Mouse (Mus musculus) heart, adult 18-20 months (tissue): ENCODE measurements around the gene Tax1bp1. TPM values are rescaled to one million over a fixed set of nuclear protein-coding genes. Genes with fewer than 3 reads are reported as not detected.

ENCODE experiments used
- DNase-seq, 2 experiments: peaks; one replicate each; pipeline ENCODE4 v3.0.0; 2021 to 2022; ENCODE audit warnings: mixed read lengths in 1 of 2
- total RNA-seq, 2 experiments: library from RNA; stranded (reverse); gene quantifications; 2 replicates each; pipeline ENCODE4 v1.2.3; 2021

The Tax1bp1 gene
- total RNA-seq, 2 experiments from 2014 or later = 102 to 120 TPM

DNA sequence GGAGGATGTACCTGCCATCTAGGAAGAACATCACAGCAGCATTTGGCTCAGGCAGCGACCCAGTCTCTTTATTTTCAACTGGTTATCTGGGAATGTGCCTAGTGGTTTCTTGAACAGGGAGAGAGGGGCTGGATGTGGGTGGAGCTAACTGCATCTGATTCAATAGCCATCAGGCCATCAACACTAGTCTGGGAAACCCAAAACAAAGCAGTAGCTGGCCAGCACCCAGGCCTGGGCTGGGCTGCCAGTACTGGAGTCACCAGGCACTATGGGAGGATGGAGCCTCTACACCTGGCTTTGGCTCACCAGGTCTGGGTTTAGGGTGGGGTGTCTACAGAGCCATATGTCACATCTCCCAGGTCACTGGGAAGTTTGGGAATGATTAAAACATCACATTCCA is 83.2 kb downstream of the Tax1bp1 start:
- DNase-seq = peak; percentile 20 to 39

DNA sequence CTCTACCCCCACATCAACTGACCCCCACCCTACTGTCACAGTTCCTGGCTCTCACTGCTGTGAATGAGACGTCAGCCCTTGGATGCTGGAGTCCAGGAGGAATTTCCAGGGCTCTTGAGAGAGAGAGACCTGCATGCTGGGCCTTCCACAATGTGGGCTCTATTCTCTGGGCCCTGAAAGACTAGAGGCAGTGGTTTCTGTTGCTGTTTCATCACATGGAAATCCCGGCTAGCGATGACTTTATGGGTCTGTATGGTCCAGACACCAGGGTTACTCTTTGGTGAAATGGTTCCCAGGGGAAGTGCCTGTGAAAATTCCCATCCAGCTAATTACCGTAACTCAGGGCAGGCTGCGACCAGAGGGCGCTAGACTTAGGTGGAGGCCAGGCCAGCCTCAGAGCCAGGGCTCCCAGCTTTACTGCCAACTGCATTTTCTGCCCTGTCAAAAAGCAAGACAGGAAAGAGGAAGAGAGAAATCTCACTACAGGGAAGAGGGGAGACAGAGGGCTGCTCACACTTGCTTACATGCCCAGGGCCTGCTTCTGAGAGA is 83.8 kb downstream of the Tax1bp1 start:
- DNase-seq = no peak

DNA sequence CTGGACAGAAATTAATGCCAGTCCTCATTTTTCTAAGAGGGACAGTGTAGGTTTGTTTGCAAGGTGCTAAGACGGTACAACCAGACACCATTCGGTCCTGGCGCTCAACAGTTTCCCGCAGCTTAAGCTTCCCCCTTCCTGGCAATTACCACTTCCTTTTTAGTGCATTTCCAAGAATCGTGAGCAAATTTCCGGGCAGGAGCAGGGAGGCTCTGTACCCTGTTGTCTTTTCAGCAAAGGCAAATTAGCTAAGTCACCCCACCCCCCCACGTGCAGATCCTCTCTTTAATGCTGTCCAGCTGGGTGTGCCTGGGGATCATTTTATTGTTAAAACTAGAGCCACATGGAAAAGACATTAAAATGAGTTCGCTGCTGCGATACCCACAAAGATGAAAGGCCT is 88.7 kb downstream of the Tax1bp1 start:
- peak; percentile 61 to 79 for DNase-seq

DNA sequence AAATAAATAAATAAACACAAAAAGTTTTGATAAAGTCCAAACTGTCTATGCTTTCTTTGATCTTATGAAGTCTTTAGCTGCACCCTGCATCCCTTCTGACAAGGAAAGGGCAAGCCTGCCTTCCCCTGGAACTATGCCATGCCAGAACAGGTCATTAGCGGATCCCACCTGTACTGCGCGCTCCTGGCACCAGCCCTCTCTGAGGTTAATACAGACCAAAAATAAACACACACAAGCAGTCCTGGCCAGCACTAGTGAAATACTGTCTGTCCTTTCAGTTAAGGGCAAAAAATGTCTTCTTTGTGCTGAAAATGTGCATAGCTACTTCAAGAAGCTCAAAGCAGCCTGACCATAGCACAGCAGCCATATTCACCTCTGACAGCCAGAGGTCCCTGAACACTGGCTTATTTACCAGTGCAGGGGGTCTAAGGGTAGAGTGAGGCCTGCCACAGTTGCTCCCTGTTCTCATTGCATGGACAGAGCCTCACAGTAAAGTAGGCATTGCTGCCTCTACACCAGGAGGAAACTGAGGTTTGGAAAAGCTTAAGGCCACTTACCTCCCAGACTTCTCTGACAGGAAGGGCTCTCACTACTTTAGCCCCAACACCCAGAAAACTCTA is 91.8 kb downstream of the Tax1bp1 start:
- DNase-seq = no peak

Other genes with a start within 250 kb of the Tax1bp1 start
- 100 to 1,000 TPM; 269 TPM for gene Hibadh, start 73.3 kb upstream of the Tax1bp1 start, total RNA-seq